Mouse (Mus musculus): Measurements from ENCODE around the gene Cblb.

- TF ChIP-seq CTCF (IDR thresholded peaks at IDR 0.05; ENCODE audit: borderline replicate concordance, insufficient read depth, low read length), result no peak
- no peak for TF ChIP-seq POLR2A (IDR thresholded peaks at IDR 0.05; ENCODE audit: low read depth, low read length)
Measured at GRCm38 (mm10) chr16:52194040-52194439, 163.0 kb downstream of the Cblb start.
